Mouse (Mus musculus) C2C12 (cell line): ENCODE data around the gene Ampd2. TPM values are rescaled to one million over a fixed set of nuclear protein-coding genes. Genes with fewer than 3 reads are reported as not detected.

Experiments
- H3K27me3 ChIP-seq: one replicate; pipeline ENCODE4 v1.6.1; 2011; ENCODE audit not compliant: control insufficient read depth, insufficient read depth, insufficient read length
- H3K36me3 ChIP-seq: one replicate; pipeline ENCODE4 v1.6.1; 2011; ENCODE audit not compliant: control insufficient read depth, insufficient read depth
- H3K4me3 ChIP-seq: one replicate; pipeline ENCODE4 v1.5.1; 2011; ENCODE audit warnings: mild to moderate bottlenecking, control low read depth; ENCODE audit not compliant: poor library complexity, insufficient read depth, severe bottlenecking
- H3K79me2 ChIP-seq: one replicate; pipeline ENCODE4 v1.6.1; 2011; ENCODE audit not compliant: control insufficient read depth, insufficient read depth
- H3K79me3 ChIP-seq: one replicate; pipeline ENCODE4 v1.6.1; 2011; ENCODE audit warnings: low read depth, control low read depth
- H3ac ChIP-seq: one replicate; pipeline ENCODE3; 2011; ENCODE audit warnings: low read depth; ENCODE audit not compliant: control insufficient read depth, insufficient read length
- CEBPB ChIP-seq: IDR thresholded peaks from one replicate; pipeline ENCODE4 v1.6.1; 2011; ENCODE audit warnings: low read depth, mild to moderate bottlenecking, control low read depth, moderate library complexity
- CTCF ChIP-seq: IDR thresholded peaks from one replicate; pipeline ENCODE4 v1.5.1; 2011; ENCODE audit not compliant: control insufficient read depth, insufficient read depth, insufficient read length
- FOSL1 ChIP-seq: IDR thresholded peaks from one replicate; pipeline ENCODE4 v1.8.0; 2011; ENCODE audit warnings: mild to moderate bottlenecking, low read length; ENCODE audit not compliant: poor library complexity, insufficient read depth, severe bottlenecking
- MAX ChIP-seq: IDR thresholded peaks from one replicate; pipeline ENCODE4 v1.6.1; 2011; ENCODE audit warnings: mild to moderate bottlenecking, control low read depth
- MYOD1 ChIP-seq: IDR thresholded peaks from one replicate; pipeline ENCODE4 v1.6.1; 2011; ENCODE audit warnings: low read depth; ENCODE audit not compliant: control insufficient read depth, insufficient read length
- MYOG ChIP-seq: IDR thresholded peaks from one replicate; pipeline ENCODE4 v1.6.1; 2011; ENCODE audit not compliant: control insufficient read depth, insufficient read length; ENCODE audit errors: extremely low read depth
- USF1 ChIP-seq: IDR thresholded peaks from one replicate; pipeline ENCODE4 v1.6.1; 2011; ENCODE audit warnings: low read depth, mild to moderate bottlenecking, control low read depth, moderate library complexity
- polyA plus RNA-seq: library from polyadenylated mRNA; unstranded; fragments of >200 nt; fragmentation: generic; extraction: Trizol; gene quantifications from one replicate; pipeline ENCODE4 v1.2.1, GENCODE M21; 2012; ENCODE audit warnings: missing spikeins

The Ampd2 gene
- polyA plus RNA-seq, 1 experiment = 58.3 TPM

GRCm38 (mm10) chr3:108094976-108095760 lies 8.7 kb upstream of the Ampd2 start:
- Histone ChIP-seq H3K4me3 (no peak overlapping the region), H3ac (no peak overlapping the region)
- TF ChIP-seq MAX = no peak
- no peak for TF ChIP-seq USF1
- TF ChIP-seq CEBPB = no peak
- TF ChIP-seq MYOG = no peak
- TF ChIP-seq CTCF = no peak
- TF ChIP-seq FOSL1 = no peak
- TF ChIP-seq MYOD1 = no peak

GRCm38 (mm10) chr3:108094146-108094545 lies 7.7 kb upstream of the Ampd2 start:
- TF ChIP-seq MYOD1 (no peak), CTCF (no peak), USF1 (no peak), MYOG (no peak), CEBPB (no peak)
- Histone ChIP-seq H3K36me3 (no peaks in the 10 kb centered on the region), H3K79me2 (no peaks in the 10 kb centered on the region), H3ac (no peak overlapping the region), H3K27me3 (no peaks in the 10 kb centered on the region), H3K4me3 (no peak overlapping the region), H3K79me3 (no peaks in the 10 kb centered on the region)

More at GRCm38 (mm10) chr3:108094976-108095760, 8.7 kb upstream of the Ampd2 start:
- no peaks in the 10 kb centered on the region for H3K79me3 ChIP-seq
- H3K36me3 ChIP-seq = no peaks in the 10 kb centered on the region
- H3K27me3 ChIP-seq = no peaks in the 10 kb centered on the region
- H3K79me2 ChIP-seq = no peaks in the 10 kb centered on the region

DNA sequence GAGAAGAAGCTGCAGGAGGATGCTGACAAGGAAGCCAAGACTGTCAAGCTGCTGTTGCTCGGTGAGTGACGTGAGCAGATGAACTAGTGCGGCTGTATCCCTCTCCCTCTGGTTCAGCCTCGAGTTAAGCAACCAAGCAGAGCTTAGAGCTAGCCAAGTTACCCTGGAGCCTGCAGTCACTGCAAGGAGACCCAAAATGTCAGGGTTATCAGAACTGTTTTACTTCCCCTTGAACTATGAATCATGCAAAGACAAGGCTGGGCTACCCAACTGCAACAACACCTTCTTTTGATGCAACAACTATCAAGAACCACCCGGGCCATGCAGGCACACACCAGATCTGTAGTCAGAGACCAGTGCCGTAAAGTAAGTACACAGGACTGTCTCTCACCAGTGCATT lies 6.9 kb upstream of the Ampd2 start:
- no peak for TF ChIP-seq FOSL1
- no peak for TF ChIP-seq CEBPB
- TF ChIP-seq MYOD1 = no peak
- TF ChIP-seq CTCF = no peak
- TF ChIP-seq MAX = no peak
- TF ChIP-seq USF1 = no peak
- TF ChIP-seq MYOG = no peak
- Histone ChIP-seq H3K79me3 (no peaks in the 10 kb centered on the region), H3K4me3 (no peak overlapping the region)

GRCm38 (mm10) chr3:108092536-108093115 lies 6.2 kb upstream of the Ampd2 start, which contains the start of gene Gnat2:
Gene Gnat2, plus strand, starts transcription at chr3:108092789.
- TF ChIP-seq MYOG (no peak), FOSL1 (no peak), MAX (no peak), USF1 (no peak), CEBPB (no peak), MYOD1 (no peak), CTCF (no peak)
- no peaks in the 10 kb centered on the region for H3K27me3 ChIP-seq

More for the DNA sequence above, 6.9 kb upstream of the Ampd2 start:
- Histone ChIP-seq H3K27me3 (no peaks in the 10 kb centered on the region), H3ac (no peak overlapping the region), H3K79me2 (no peaks in the 10 kb centered on the region), H3K36me3 (no peaks in the 10 kb centered on the region)

DNA sequence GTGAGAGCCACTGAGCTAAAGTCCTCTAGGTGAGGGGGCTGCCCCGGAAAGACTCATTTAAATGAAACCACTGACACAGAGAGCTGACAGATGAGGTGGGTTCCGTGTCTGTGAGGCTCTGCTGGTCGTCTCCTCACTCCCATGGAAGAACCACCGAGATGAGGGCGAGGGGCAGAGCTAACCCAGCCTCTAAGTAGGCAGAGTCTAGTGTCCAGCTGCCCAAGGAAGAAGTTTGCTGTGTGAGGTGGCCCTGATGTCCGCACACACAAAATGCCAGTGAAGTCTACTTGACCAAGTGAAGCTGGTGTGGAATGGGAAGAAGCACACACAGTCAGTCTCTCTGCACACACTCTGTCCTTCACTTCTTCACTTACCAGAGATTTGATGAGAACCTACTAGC lies 5.6 kb upstream of the Ampd2 start:
- Histone ChIP-seq H3K79me2 (peaks cover 8% of the 10 kb centered on the region), H3K36me3 (no peaks in the 10 kb centered on the region), H3ac (no peak overlapping the region), H3K27me3 (no peaks in the 10 kb centered on the region), H3K4me3 (no peak overlapping the region), H3K79me3 (no peaks in the 10 kb centered on the region)
- no peak for TF ChIP-seq FOSL1
- no peak for TF ChIP-seq CTCF

More at GRCm38 (mm10) chr3:108092536-108093115, 6.2 kb upstream of the Ampd2 start, which contains the start of gene Gnat2:
- H3K36me3 ChIP-seq = no peaks in the 10 kb centered on the region
- H3ac ChIP-seq = no peak within 1 kb of the TSS
- no peaks in the 10 kb centered on the region for H3K79me3 ChIP-seq
- H3K4me3 ChIP-seq = no peak within 1 kb of the TSS
- H3K79me2 ChIP-seq = peaks cover 2% of the 10 kb centered on the region

- H3ac ChIP-seq = no peak overlapping the region
- H3K27me3 ChIP-seq = no peaks in the 10 kb centered on the region
- H3K4me3 ChIP-seq = no peak overlapping the region
- H3K79me2 ChIP-seq = peaks cover 17% of the 10 kb centered on the region
- TF ChIP-seq CTCF (no peak), MYOD1 (no peak), CEBPB (no peak), MYOG (no peak)
- no peaks in the 10 kb centered on the region for H3K36me3 ChIP-seq
- no peaks in the 10 kb centered on the region for H3K79me3 ChIP-seq
Measured at GRCm38 (mm10) chr3:108090561-108090960, 4.1 kb upstream of the Ampd2 start.
